Mouse (Mus musculus): Measurements from ENCODE around the gene Eml2.
"Not testable (repeated sequence)": the region's sequence is repeated elsewhere in the genome, so short reads cannot be mapped to it uniquely, and the experiment has no call there.

The Eml2 gene

GRCm38 (mm10) chr7:19175708-19176515, at the start of gene Eml2:
Eml2 (plus strand) TSS chr7:19176421.
- DNase-seq (ENCODE audit: low read depth, low spot score): peak; percentile 73

- no peak for DNase-seq (ENCODE audit: low read depth, low spot score)
Observed at GRCm38 (mm10) chr7:19127744-19128143, 48.5 kb upstream of the Eml2 start.

- DNase-seq (ENCODE audit: low read depth, low spot score): no peak
Observed at GRCm38 (mm10) chr7:19129396-19129795, 46.8 kb upstream of the Eml2 start.

GRCm38 (mm10) chr7:19130657-19131056, 45.6 kb upstream of the Eml2 start:
- no peak for DNase-seq (ENCODE audit: low read depth, low spot score)

GRCm38 (mm10) chr7:19131324-19131848, 44.8 kb upstream of the Eml2 start:
- peak; percentile 97 for DNase-seq (ENCODE audit: low read depth, low spot score)

- no peak for DNase-seq (ENCODE audit: low read depth, low spot score)
Observed at GRCm38 (mm10) chr7:19136168-19136567, 40.1 kb upstream of the Eml2 start.

GRCm38 (mm10) chr7:19136673-19137334, 39.4 kb upstream of the Eml2 start:
- no peak for DNase-seq (ENCODE audit: low read depth, low spot score)

- peak; percentile 43 for DNase-seq (ENCODE audit: low read depth, low spot score)
Observed at GRCm38 (mm10) chr7:19137380-19137779, 38.8 kb upstream of the Eml2 start.

GRCm38 (mm10) chr7:19146793-19147192, 29.4 kb upstream of the Eml2 start:
- DNase-seq (ENCODE audit: low read depth, low spot score): no peak

GRCm38 (mm10) chr7:19147497-19148045, 28.6 kb upstream of the Eml2 start:
- DNase-seq (ENCODE audit: low read depth, low spot score): no peak

- DNase-seq (ENCODE audit: low read depth, low spot score): no peak
Observed at GRCm38 (mm10) chr7:19148180-19148874, 27.9 kb upstream of the Eml2 start.

GRCm38 (mm10) chr7:19148875-19149541, 27.2 kb upstream of the Eml2 start, which contains the start of gene Qpctl:
Qpctl (minus strand) TSS chr7:19149291.
- peak; percentile 99 for DNase-seq (ENCODE audit: low read depth, low spot score)

GRCm38 (mm10) chr7:19149626-19150025, 26.6 kb upstream of the Eml2 start, which contains the start of gene Snrpd2:
Snrpd2 (plus strand) TSS chr7:19149722.
- DNase-seq (ENCODE audit: low read depth, low spot score): peak; percentile 97

GRCm38 (mm10) chr7:19151121-19151520, 25.1 kb upstream of the Eml2 start:
- DNase-seq (ENCODE audit: low read depth, low spot score): not testable (repeated sequence)

- no peak for DNase-seq (ENCODE audit: low read depth, low spot score)
Observed at GRCm38 (mm10) chr7:19154796-19155195, 21.4 kb upstream of the Eml2 start.

- DNase-seq (ENCODE audit: low read depth, low spot score): no peak
Observed at GRCm38 (mm10) chr7:19155825-19156475, 20.3 kb upstream of the Eml2 start.

GRCm38 (mm10) chr7:19157160-19157800, 18.9 kb upstream of the Eml2 start:
- DNase-seq (ENCODE audit: low read depth, low spot score): peak; percentile 86

GRCm38 (mm10) chr7:19158601-19159000, 17.6 kb upstream of the Eml2 start:
- no peak for DNase-seq (ENCODE audit: low read depth, low spot score)

- no peak for DNase-seq (ENCODE audit: low read depth, low spot score)
Observed at GRCm38 (mm10) chr7:19159411-19159810, 16.8 kb upstream of the Eml2 start.

GRCm38 (mm10) chr7:19160115-19160514, 16.1 kb upstream of the Eml2 start:
- no peak for DNase-seq (ENCODE audit: low read depth, low spot score)

Data from mesoderm, embryonic 11.5 days (tissue).